Mouse (Mus musculus) myocyte (in vitro differentiated cells): Measurements from ENCODE around the gene Tnxb.

Experiments used
- MAX ChIP-seq: IDR thresholded peaks from one replicate; pipeline ENCODE4 v1.6.1; 2011; ENCODE audit warnings: low read depth, mild to moderate bottlenecking, control low read depth
- POLR2A ChIP-seq: IDR thresholded peaks from one replicate; pipeline ENCODE4 v1.6.1; 2011; ENCODE audit warnings: low read depth, mild to moderate bottlenecking, control low read depth, moderate library complexity; ENCODE audit not compliant: insufficient read length

DNA sequence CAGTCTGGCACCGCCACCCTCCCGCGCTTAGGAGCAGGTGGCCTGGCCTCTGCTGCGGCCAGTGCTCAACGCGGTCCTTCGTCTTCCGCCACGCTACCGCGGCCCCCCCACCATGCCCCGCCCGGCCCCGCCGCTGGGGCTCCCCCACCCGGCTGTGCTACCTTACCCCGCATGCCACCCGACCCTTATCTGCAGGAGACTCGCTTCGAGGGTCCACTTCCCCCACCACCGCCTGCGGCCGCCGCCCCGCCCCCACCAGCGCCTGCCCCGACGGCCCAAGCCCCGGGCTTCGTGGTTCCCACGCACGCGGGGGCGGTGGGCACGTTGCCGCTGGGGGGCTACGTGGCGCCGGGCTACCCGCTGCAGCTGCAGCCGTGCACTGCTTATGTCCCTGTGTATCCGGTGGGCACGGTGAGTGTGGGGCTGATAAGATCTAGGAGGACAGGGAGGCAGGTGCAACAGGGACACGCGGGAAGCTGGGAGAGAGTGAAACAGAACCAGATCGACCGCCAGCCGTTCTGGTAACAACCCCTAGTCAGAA is 39.5 kb upstream of the Tnxb start:
- no peak for TF ChIP-seq POLR2A
- TF ChIP-seq MAX, result no peak
